Mouse (Mus musculus): Measurements from ENCODE around the gene Armcx1.

GRCm38 (mm10) chrX:134675022-134675421 lies 42.7 kb upstream of the Armcx1 start:
- TF ChIP-seq EP300 (optimal IDR thresholded peaks at IDR 0.05): no peak
- TF ChIP-seq CTCF (IDR thresholded peaks at IDR 0.05; ENCODE audit: low read depth): no peak
